Mouse (Mus musculus) ES-E14 (cell line): ENCODE results near the gene Kctd6. TPM values are rescaled to one million over a fixed set of nuclear protein-coding genes. Genes with fewer than 3 reads are reported as not detected.

Experiments
- DNase-seq: peaks from one replicate; pipeline ENCODE4 v3.0.0-alpha.2; 2013; ENCODE audit warnings: low read depth, low spot score
- H3K27ac ChIP-seq: 2 replicates; pipeline ENCODE4 v1.5.1; 2012; ENCODE audit warnings: low read depth, mild to moderate bottlenecking, low read length, moderate library complexity, mixed read lengths; ENCODE audit not compliant: poor library complexity, insufficient read depth, severe bottlenecking
- H3K36me3 ChIP-seq: 2 replicates; pipeline ENCODE4 v1.6.1; 2012; ENCODE audit warnings: mild to moderate bottlenecking, low read length, moderate library complexity, mixed read lengths; ENCODE audit not compliant: control insufficient read depth, poor library complexity, insufficient read depth, severe bottlenecking
- H3K4me1 ChIP-seq, 2 experiments: fragments of 150-350 bp in 1 of 2; sonication (generic) in 1 of 2; 2 replicates each; pipeline ENCODE4 v1.6.1; 2012; ENCODE audit warnings: low read length in 2 of 2, mild to moderate bottlenecking in 1 of 2, mixed read lengths in 1 of 2; ENCODE audit not compliant: control insufficient read depth in 2 of 2, insufficient read depth in 2 of 2, poor library complexity in 1 of 2
- H3K4me3 ChIP-seq, 2 experiments: fragments of 150-350 bp in 1 of 2; sonication (generic) in 1 of 2; 2 replicates each; pipeline ENCODE4 v1.5.1; 2012; ENCODE audit warnings: low read length in 2 of 2, low read depth in 1 of 2, mild to moderate bottlenecking in 1 of 2, mixed read lengths in 1 of 2; ENCODE audit not compliant: insufficient read depth in 1 of 2, poor library complexity in 1 of 2, severe bottlenecking in 1 of 2
- H3K9ac ChIP-seq: 2 replicates; pipeline ENCODE4 v1.6.1; 2012; ENCODE audit warnings: low read depth, mild to moderate bottlenecking, low read length, mixed read lengths; ENCODE audit not compliant: poor library complexity, insufficient read depth, severe bottlenecking
- H3K9me3 ChIP-seq: fragments of 150-350 bp; sonication (generic); 2 replicates; pipeline ENCODE4 v1.6.1; 2012; ENCODE audit warnings: low read depth, mild to moderate bottlenecking, low read length; ENCODE audit not compliant: control insufficient read depth, insufficient read depth
- CHD2 ChIP-seq: IDR thresholded peaks from 2 replicates; pipeline ENCODE4 v1.6.1; 2014; ENCODE audit warnings: mild to moderate bottlenecking, low read depth, low read length, inconsistent platforms
- HCFC1 ChIP-seq: IDR thresholded peaks from 2 replicates; pipeline ENCODE4 v1.6.1; 2012; ENCODE audit warnings: low read length, inconsistent platforms, borderline replicate concordance; ENCODE audit not compliant: insufficient read depth
- MAFK ChIP-seq: IDR thresholded peaks from 2 replicates; pipeline ENCODE4 v1.6.1; 2014; ENCODE audit warnings: mild to moderate bottlenecking, low read depth, low read length, inconsistent platforms; ENCODE audit not compliant: insufficient read depth
- ZC3H11A ChIP-seq: IDR thresholded peaks from 2 replicates; pipeline ENCODE4 v1.6.1; 2012; ENCODE audit warnings: low read depth, mild to moderate bottlenecking, inconsistent platforms, low read length, borderline replicate concordance
- ZNF384 ChIP-seq: IDR thresholded peaks from 2 replicates; pipeline ENCODE4 v1.6.1; 2012; ENCODE audit warnings: low read depth, low read length, inconsistent platforms
- in situ Hi-C, 2 experiments: fragments of 600-800 bp; cut with MboI; formaldehyde crosslinking; loops; one replicate each; pipeline ENCODE4 v1.15.1; 2025; ENCODE audit warnings: low sequenced_read_pairs in 2 of 2, inconsistent platforms in 1 of 2; ENCODE audit not compliant: unreplicated experiment in 2 of 2
- total RNA-seq: library from RNA; depleted of rRNA; stranded (reverse); fragments of 300-350 nt; gene quantifications from 2 replicates; pipeline ENCODE4 v1.2.3, GENCODE M21; 2012

The Kctd6 gene
- total RNA-seq, 1 experiment, result 11.9 TPM

GRCm38 (mm10) chr14:8190556-8190955 is 23.4 kb upstream of the Kctd6 start:
- DNase-seq, result no peak
- Histone ChIP-seq H3K9me3 (peaks cover 4% of the 10 kb centered on the region), H3K4me1 (no peaks in the 10 kb centered on the region), H3K36me3 (no peaks in the 10 kb centered on the region), H3K4me3 (no peak overlapping the region), H3K27ac (no peak overlapping the region), H3K9ac (no peak overlapping the region)
- TF ChIP-seq ZC3H11A, result no peak
- no peak for TF ChIP-seq HCFC1
- TF ChIP-seq CHD2, result no peak
- no peak for TF ChIP-seq MAFK
- TF ChIP-seq ZNF384, result no peak
- in situ Hi-C loops, result no loop called here

- Histone ChIP-seq H3K4me3 (no peak overlapping the region), H3K4me1 (no peaks in the 10 kb centered on the region), H3K9me3 (peaks cover 4% of the 10 kb centered on the region), H3K9ac (no peak overlapping the region), H3K36me3 (no peaks in the 10 kb centered on the region), H3K27ac (no peak overlapping the region)
- in situ Hi-C loops, result no loop called here
- TF ChIP-seq ZC3H11A (no peak), ZNF384 (no peak), CHD2 (no peak), HCFC1 (no peak), MAFK (no peak)
- DNase-seq, result no peak
These were observed 22.5 kb upstream of the Kctd6 start for GRCm38 (mm10) chr14:8191331-8191965.

- no peaks in the 10 kb centered on the region for H3K36me3 ChIP-seq
- no peak for TF ChIP-seq ZC3H11A
- no peak for TF ChIP-seq MAFK
- no peak for TF ChIP-seq ZNF384
- TF ChIP-seq CHD2, result no peak
- DNase-seq, result no peak
- no peak overlapping the region for H3K27ac ChIP-seq
- peaks cover 4% of the 10 kb centered on the region for H3K9me3 ChIP-seq
- in situ Hi-C loops, result no loop called here
- H3K9ac ChIP-seq, result no peak overlapping the region
- H3K4me3 ChIP-seq, result no peak overlapping the region
- H3K4me1 ChIP-seq, result no peaks in the 10 kb centered on the region
These were observed 21.2 kb upstream of the Kctd6 start for GRCm38 (mm10) chr14:8192727-8193126.

GRCm38 (mm10) chr14:8200769-8201168 is 13.2 kb upstream of the Kctd6 start:
- H3K36me3 ChIP-seq, result no peaks in the 10 kb centered on the region
- H3K9me3 ChIP-seq, result no peaks in the 10 kb centered on the region
- DNase-seq, result no peak
- no peak overlapping the region for H3K27ac ChIP-seq
- no peak overlapping the region for H3K9ac ChIP-seq
- in situ Hi-C loops, result no loop called here
- TF ChIP-seq ZC3H11A (no peak), CHD2 (no peak), ZNF384 (no peak), HCFC1 (no peak), MAFK (no peak)
- H3K4me3 ChIP-seq, result no peak overlapping the region
- H3K4me1 ChIP-seq, result no peaks in the 10 kb centered on the region

- no peaks in the 10 kb centered on the region for H3K36me3 ChIP-seq
- H3K9me3 ChIP-seq, result no peaks in the 10 kb centered on the region
- no peak overlapping the region for H3K4me3 ChIP-seq
- TF ChIP-seq ZNF384, result no peak
- TF ChIP-seq MAFK, result no peak
- no peak for TF ChIP-seq HCFC1
- no peak for TF ChIP-seq ZC3H11A
- TF ChIP-seq CHD2, result no peak
- peaks cover 0 to 2% of the 10 kb centered on the region in 2 experiments; a peak in 2 of 4 replicates for H3K4me1 ChIP-seq
- no peak overlapping the region for H3K9ac ChIP-seq
- in situ Hi-C loops, result no loop called here
- no peak for DNase-seq
- H3K27ac ChIP-seq, result no peak overlapping the region
These were observed 12.2 kb upstream of the Kctd6 start for GRCm38 (mm10) chr14:8201715-8202114.
